ENCODE assay signal across 8 mouse cellular contexts in the genomic region with DNA sequence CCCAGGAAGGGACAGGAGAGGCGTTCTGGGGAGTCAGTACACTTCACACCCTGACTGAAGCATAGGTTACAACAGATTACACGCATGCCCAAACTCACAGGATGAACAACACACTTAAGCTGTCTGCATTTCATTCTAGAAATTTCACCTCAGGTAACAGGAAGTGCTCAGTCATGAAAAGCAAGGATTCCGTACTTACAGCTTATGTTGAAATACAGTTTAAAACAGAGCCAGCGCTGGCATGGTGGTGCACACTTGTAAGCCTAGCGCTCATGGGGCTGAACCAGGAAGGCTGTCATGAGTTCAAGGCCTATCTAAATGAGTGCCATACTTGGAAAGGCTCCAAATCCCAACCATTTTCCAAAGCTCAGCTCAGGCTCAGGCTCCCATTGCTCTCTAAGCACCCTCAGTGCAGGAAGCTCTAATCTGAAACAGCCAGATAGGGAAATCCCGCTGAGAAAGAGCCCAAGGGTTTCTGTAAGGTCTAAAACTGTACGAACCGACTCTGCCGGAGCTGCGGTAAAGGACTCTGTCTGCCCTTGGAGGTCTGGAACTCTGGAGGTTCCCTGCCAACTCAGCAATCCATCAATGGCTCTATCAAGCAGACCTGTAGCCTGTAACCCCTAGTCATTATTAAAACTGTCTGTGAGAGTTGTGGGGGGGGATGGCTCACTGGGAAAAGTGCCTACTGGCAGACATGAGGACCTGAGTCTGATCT. TPM values are rescaled to one million over a fixed set of nuclear protein-coding genes. Genes with fewer than 3 reads are reported as not detected.
DNase-seq lines count a peak whose midpoint lies in the region; ATAC-seq lines count a peak whose summit lies in the region.

No protein-coding gene starts in this region.

- H3K4me1 ChIP-seq in midbrain, embryonic 10.5 days: peaks cover 66% of the 10 kb centered on the region
- H3K4me1 ChIP-seq in midbrain, embryonic 11.5 days (ENCODE audit: control insufficient read depth, insufficient read depth, low read length): peaks cover 29% of the 10 kb centered on the region
- peaks cover 33% of the 10 kb centered on the region for H3K4me1 ChIP-seq in forebrain, embryonic 11.5 days (replicated peaks; ENCODE audit: control insufficient read depth, insufficient read depth, low read length)
- peaks cover 65% of the 10 kb centered on the region for H3K4me1 ChIP-seq in limb, embryonic 13.5 days
- H3K4me1 ChIP-seq in stomach, embryonic 15.5 days: peaks cover 41% of the 10 kb centered on the region

- WGBS in midbrain, embryonic 10.5 days: 92% methylated on average over 10 of the region's 10 CpGs
- WGBS in midbrain, embryonic 11.5 days: 87% methylated on average over 10 of the region's 10 CpGs
- 79% methylated on average over 10 of the region's 10 CpGs for WGBS in forebrain, embryonic 11.5 days
- 48% methylated on average over 10 of the region's 10 CpGs for WGBS in limb, embryonic 13.5 days
- 56% methylated on average over 10 of the region's 10 CpGs for WGBS in stomach, embryonic 15.5 days

- H3K9me3 ChIP-seq in midbrain, embryonic 10.5 days (replicated peaks): no peaks in the 10 kb centered on the region
- H3K9me3 ChIP-seq in midbrain, embryonic 11.5 days (ENCODE audit: control insufficient read depth, low read length): no peaks in the 10 kb centered on the region
- no peaks in the 10 kb centered on the region for H3K9me3 ChIP-seq in forebrain, embryonic 11.5 days (ENCODE audit: control insufficient read depth, low read length)
- no peaks in the 10 kb centered on the region for H3K9me3 ChIP-seq in limb, embryonic 13.5 days
- H3K9me3 ChIP-seq in stomach, embryonic 15.5 days: no peaks in the 10 kb centered on the region

- peak overlapping the region; percentile 80; the same call in 1 of the 2 replicates for H3K27ac ChIP-seq in midbrain, embryonic 10.5 days (replicated peaks)
- no peak overlapping the region for H3K27ac ChIP-seq in midbrain, embryonic 11.5 days (ENCODE audit: low read depth, low read length)
- peak overlapping the region; percentile 91 for H3K27ac ChIP-seq in forebrain, embryonic 11.5 days (ENCODE audit: low read depth, low read length)
- peak overlapping the region; percentile 22; the same call in 1 of the 2 replicates for H3K27ac ChIP-seq in limb, embryonic 13.5 days
- peak overlapping the region; percentile 70 for H3K27ac ChIP-seq in stomach, embryonic 15.5 days

- no peak overlapping the region for H3K9ac ChIP-seq in midbrain, embryonic 11.5 days (ENCODE audit: low read length)
- no peak overlapping the region; the same call in 1 of the 2 replicates for H3K9ac ChIP-seq in forebrain, embryonic 11.5 days (ENCODE audit: low read length)
- no peak overlapping the region for H3K9ac ChIP-seq in limb, embryonic 13.5 days
- no peak overlapping the region for H3K9ac ChIP-seq in stomach, embryonic 15.5 days

- no peak overlapping the region for H3K4me2 ChIP-seq in midbrain, embryonic 11.5 days
- H3K4me2 ChIP-seq in forebrain, embryonic 11.5 days (ENCODE audit: low read depth, low read length, severe bottlenecking): peak overlapping the region; percentile 15; the same call in 1 of the 2 replicates
- H3K4me2 ChIP-seq in limb, embryonic 13.5 days (replicated peaks): peak overlapping the region; percentile 57
- H3K4me2 ChIP-seq in stomach, embryonic 15.5 days: peak overlapping the region; percentile 43; the same call in 1 of the 2 replicates

- no peak for ATAC-seq in midbrain, embryonic 11.5 days (ENCODE audit: low FRiP score)
- no peak for ATAC-seq in forebrain, embryonic 11.5 days (replicated peaks; ENCODE audit: low FRiP score)
- ATAC-seq in limb, embryonic 13.5 days (ENCODE audit: low FRiP score, low read depth): no peak
- ATAC-seq in stomach, embryonic 15.5 days (ENCODE audit: insufficient read depth, low FRiP score, low read depth): 0 out of 2 replicates have a peak, but pooled peaks have one; percentile 9

- H3K4me3 ChIP-seq in midbrain, embryonic 10.5 days: no peak overlapping the region
- H3K4me3 ChIP-seq in midbrain, embryonic 11.5 days (ENCODE audit: low read depth, low read length): no peak overlapping the region
- H3K4me3 ChIP-seq in forebrain, embryonic 11.5 days (ENCODE audit: low read depth, low read length): no peak overlapping the region
- no peak overlapping the region for H3K4me3 ChIP-seq in limb, embryonic 13.5 days
- H3K4me3 ChIP-seq in stomach, embryonic 15.5 days (replicated peaks): no peak overlapping the region

- no peak for DNase-seq in midbrain, embryonic 10.5 days (ENCODE audit: low spot score)
- no peak for DNase-seq in midbrain, embryonic 11.5 days (ENCODE audit: low spot score, missing footprints)
- DNase-seq in forebrain, embryonic 11.5 days (ENCODE audit: low spot score): no peak
- no peak for DNase-seq in urinary bladder, adult 2 months (ENCODE audit: low spot score)
- DNase-seq in cerebellum, adult 11 months: no peak
- DNase-seq in kidney, adult 8-10 months: no peak

- no peaks in the 10 kb centered on the region for H3K36me3 ChIP-seq in midbrain, embryonic 10.5 days
- H3K36me3 ChIP-seq in midbrain, embryonic 11.5 days (ENCODE audit: control insufficient read depth, insufficient read depth, low read length): no peaks in the 10 kb centered on the region
- no peaks in the 10 kb centered on the region for H3K36me3 ChIP-seq in forebrain, embryonic 11.5 days (ENCODE audit: control insufficient read depth, insufficient read depth, low read length)
- no peaks in the 10 kb centered on the region for H3K36me3 ChIP-seq in limb, embryonic 13.5 days
- H3K36me3 ChIP-seq in stomach, embryonic 15.5 days: no peaks in the 10 kb centered on the region

- peaks cover 8% of the 10 kb centered on the region; the same call in 1 of the 2 replicates for H3K27me3 ChIP-seq in midbrain, embryonic 10.5 days (ENCODE audit: low read depth, poor library complexity, severe bottlenecking)
- no peaks in the 10 kb centered on the region for H3K27me3 ChIP-seq in midbrain, embryonic 11.5 days (ENCODE audit: control insufficient read depth, insufficient read depth, low read length)
- no peaks in the 10 kb centered on the region for H3K27me3 ChIP-seq in forebrain, embryonic 11.5 days (ENCODE audit: control insufficient read depth, insufficient read depth, low read length)
- H3K27me3 ChIP-seq in limb, embryonic 13.5 days: peaks cover 8% of the 10 kb centered on the region; the same call in 1 of the 2 replicates
- H3K27me3 ChIP-seq in stomach, embryonic 15.5 days (replicated peaks): no peaks in the 10 kb centered on the region

RNA-seq across cellular contexts. Expression of gene Sipa1l2, which starts 12.1 kb away (rescaled TPM):
- 14.8 and 21.9 TPM in 2 replicates for polyA plus RNA-seq in midbrain, embryonic 10.5 days (2016; fragmentation: Nextera tagmentation; extraction: Ambion mirVana)
- polyA plus RNA-seq in midbrain, embryonic 11.5 days (2014; fragmentation: Nextera tagmentation; extraction: Ambion mirVana): 13.0 and 14.1 TPM in 2 replicates
- polyA plus RNA-seq in forebrain, embryonic 11.5 days (2014; fragmentation: Nextera tagmentation; extraction: Ambion mirVana): 19.9 and 23.3 TPM in 2 replicates
- polyA plus RNA-seq in limb, embryonic 13.5 days (2015; fragmentation: Nextera tagmentation; extraction: Ambion mirVana): 12.9 and 17.2 TPM in 2 replicates
- 8.3 and 9.7 TPM in 2 replicates for polyA plus RNA-seq in stomach, embryonic 15.5 days (2015; fragmentation: Nextera tagmentation; extraction: Ambion mirVana)
- polyA plus RNA-seq in urinary bladder, adult 2 months (2012; rRNA removed): 16.7 and 20.2 TPM in 2 replicates
